Mouse (Mus musculus) liver, postnatal 0 days (tissue): ENCODE data around the gene Rubcn. TPM values are rescaled to one million over a fixed set of nuclear protein-coding genes. Genes with fewer than 3 reads are reported as not detected.

Source experiments
- ATAC-seq: fragments of 200-750 bp; cut with Nextera tagmentation; 2 replicates; pipeline ENCODE4 v1.8.0; 2017; ENCODE audit warnings: mild to moderate bottlenecking, moderate library complexity
- DNase-seq: peaks from one replicate; pipeline ENCODE4 v3.0.0-alpha.2; 2016
- H3K27ac ChIP-seq: fragments of 300-500 bp; sonication (generic); 2 replicates; pipeline ENCODE4 v1.5.1; 2014; ENCODE audit warnings: antibody characterized with exemption, moderate library complexity, mild to moderate bottlenecking, low read depth
- H3K27me3 ChIP-seq: fragments of 300-500 bp; sonication (generic); 2 replicates; pipeline ENCODE4 v1.6.1; 2014; ENCODE audit warnings: low read length, control low read depth, mixed read lengths; ENCODE audit not compliant: insufficient read depth
- H3K36me3 ChIP-seq: fragments of 300-500 bp; sonication (generic); replicated peaks from 2 replicates; pipeline ENCODE4 v1.6.1; 2014; ENCODE audit warnings: mild to moderate bottlenecking, control low read depth, low read length, moderate library complexity, mixed read lengths; ENCODE audit not compliant: insufficient read depth
- H3K4me1 ChIP-seq: fragments of 300-500 bp; sonication (generic); 2 replicates; pipeline ENCODE4 v1.6.1; 2014; ENCODE audit warnings: antibody characterized with exemption, mild to moderate bottlenecking, control low read depth; ENCODE audit not compliant: insufficient read depth
- H3K4me2 ChIP-seq: fragments of 300-500 bp; sonication (generic); 2 replicates; pipeline ENCODE4 v1.6.1; 2014; ENCODE audit warnings: low read depth, mild to moderate bottlenecking, low read length, moderate library complexity, mixed read lengths
- H3K4me3 ChIP-seq: fragments of 300-500 bp; sonication (generic); 2 replicates; pipeline ENCODE4 v1.5.1; 2014; ENCODE audit warnings: low read depth, low read length
- H3K9ac ChIP-seq: fragments of 300-500 bp; sonication (generic); replicated peaks from 2 replicates; pipeline ENCODE4 v1.6.1; 2014; ENCODE audit warnings: mild to moderate bottlenecking, moderate library complexity
- H3K9me3 ChIP-seq: fragments of 300-500 bp; sonication (generic); 2 replicates; pipeline ENCODE4 v1.6.1; 2016; ENCODE audit warnings: mild to moderate bottlenecking, control low read depth, low read length, mixed read lengths
- CTCF ChIP-seq: sonication (generic); IDR thresholded peaks from 2 replicates; pipeline ENCODE4 v1.5.1; 2016; ENCODE audit warnings: antibody characterized with exemption, low read depth
- EP300 ChIP-seq: IDR thresholded peaks from 2 replicates; pipeline ENCODE4 v1.6.1; 2016; ENCODE audit warnings: antibody characterized with exemption, low read depth, mild to moderate bottlenecking
- WGBS: fragments of 180-500 bp; shearing (Covaris S2); extraction: QIAGEN DNeasy Blood & Tissue Kit; methylation state at CpG from one replicate; pipeline ENCODE4 v1.1.7; 2014; ENCODE audit not compliant: insufficient replicate concordance; 5-methylcytosine and 5-hydroxymethylcytosine counted together
- polyA plus RNA-seq: library from polyadenylated mRNA; unstranded; fragments of >200 nt; fragmentation: Nextera tagmentation; extraction: Ambion mirVana; gene quantifications from 2 replicates; pipeline ENCODE4 v1.2.1, GENCODE M21; 2015

The Rubcn gene
- polyA plus RNA-seq, 1 experiment from 2014 or later = 4.3 TPM

DNA sequence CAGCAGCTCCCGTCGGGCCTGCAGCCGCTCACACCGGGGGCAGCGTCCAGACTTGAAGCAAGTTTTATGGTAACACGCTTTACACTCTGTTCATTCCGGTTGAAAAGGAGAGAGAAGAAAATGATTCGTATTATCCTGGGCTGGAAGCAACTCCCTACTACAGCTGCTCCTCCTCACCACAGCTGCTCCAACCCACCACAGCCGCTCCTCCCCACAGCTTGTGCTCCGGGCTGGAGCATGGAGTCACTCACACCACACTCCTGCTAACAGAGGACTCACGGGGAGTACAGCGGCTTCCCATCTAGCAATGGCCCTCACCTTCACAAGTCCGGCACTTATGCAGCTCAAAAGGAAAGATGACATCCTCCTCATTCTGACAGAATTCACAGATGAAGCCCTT lies 53.5 kb downstream of the Rubcn start:
- ATAC-seq (no peak), DNase-seq (no peak)
- Histone ChIP-seq H3K9me3 (no peaks in the 10 kb centered on the region), H3K4me3 (no peak overlapping the region), H3K9ac (no peak overlapping the region), H3K36me3 (peaks cover 32% of the 10 kb centered on the region), H3K4me1 (0 out of 2 replicates have a peak, but pooled peaks cover 3% of the 10 kb centered on the region), H3K27ac (no peak overlapping the region), H3K27me3 (no peaks in the 10 kb centered on the region), H3K4me2 (no peak overlapping the region)
- 92% methylated on average over 13 of the region's 13 CpGs for WGBS
- TF ChIP-seq CTCF (no peak), EP300 (no peak)

DNA sequence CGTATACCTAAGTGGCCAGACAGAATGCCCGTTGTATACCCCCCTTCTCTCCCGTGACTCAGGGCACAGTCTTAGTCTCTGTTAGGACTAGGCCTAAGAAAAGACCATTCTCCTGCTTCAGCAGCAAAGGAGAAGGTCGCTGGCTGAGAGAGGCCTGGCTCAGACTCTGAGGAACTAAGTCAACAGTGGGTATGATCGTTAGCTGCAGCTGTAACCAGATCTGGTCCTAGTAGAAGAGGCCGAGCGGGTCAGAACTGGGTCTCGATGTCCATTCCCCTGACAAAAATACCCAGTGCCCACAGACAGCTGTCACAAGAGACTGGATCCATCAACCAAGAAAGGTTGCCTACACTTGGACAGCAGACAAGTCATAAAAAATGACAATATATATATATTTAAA lies 54.1 kb downstream of the Rubcn start:
- ATAC-seq = no peak
- Histone ChIP-seq H3K9ac (no peak overlapping the region), H3K9me3 (no peaks in the 10 kb centered on the region), H3K4me2 (no peak overlapping the region), H3K27me3 (no peaks in the 10 kb centered on the region), H3K4me3 (no peak overlapping the region), H3K36me3 (peaks cover 28% of the 10 kb centered on the region), H3K4me1 (0 out of 2 replicates have a peak, but pooled peaks cover 3% of the 10 kb centered on the region), H3K27ac (no peak overlapping the region)
- WGBS = 79% methylated on average over 8 of the region's 8 CpGs
- no peak for TF ChIP-seq EP300
- TF ChIP-seq CTCF = no peak
- DNase-seq = no peak

DNA sequence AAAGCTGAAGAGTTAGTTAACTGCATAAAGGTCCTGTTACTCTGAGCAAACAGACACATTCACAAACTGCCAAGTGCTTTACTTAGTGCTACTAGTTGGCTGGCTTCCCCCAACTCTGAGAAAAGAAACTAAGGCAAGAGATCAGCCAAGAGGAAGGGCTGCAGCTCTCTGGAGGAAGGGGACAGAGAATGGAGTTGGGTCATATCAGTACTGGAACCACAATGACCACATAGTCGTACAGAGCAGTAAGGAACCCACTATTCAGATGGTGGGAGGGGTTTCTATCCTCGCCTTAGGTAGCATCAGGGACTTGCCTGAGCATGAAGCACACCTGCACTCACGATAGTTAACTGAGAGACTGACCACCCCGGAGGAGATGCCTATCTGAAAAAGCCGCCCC lies 54.7 kb downstream of the Rubcn start:
- no peak overlapping the region for H3K27ac ChIP-seq
- H3K36me3 ChIP-seq = peaks cover 27% of the 10 kb centered on the region
- ATAC-seq (no peak), DNase-seq (no peak)
- 0 out of 2 replicates have a peak, but pooled peaks cover 3% of the 10 kb centered on the region for H3K4me1 ChIP-seq
- H3K9ac ChIP-seq = no peak overlapping the region
- H3K27me3 ChIP-seq = no peaks in the 10 kb centered on the region
- H3K4me3 ChIP-seq = no peak overlapping the region
- no peak overlapping the region for H3K4me2 ChIP-seq
- no peaks in the 10 kb centered on the region for H3K9me3 ChIP-seq
- TF ChIP-seq CTCF (no peak), EP300 (no peak)
- 62% methylated on average over 5 of the region's 5 CpGs for WGBS

DNA sequence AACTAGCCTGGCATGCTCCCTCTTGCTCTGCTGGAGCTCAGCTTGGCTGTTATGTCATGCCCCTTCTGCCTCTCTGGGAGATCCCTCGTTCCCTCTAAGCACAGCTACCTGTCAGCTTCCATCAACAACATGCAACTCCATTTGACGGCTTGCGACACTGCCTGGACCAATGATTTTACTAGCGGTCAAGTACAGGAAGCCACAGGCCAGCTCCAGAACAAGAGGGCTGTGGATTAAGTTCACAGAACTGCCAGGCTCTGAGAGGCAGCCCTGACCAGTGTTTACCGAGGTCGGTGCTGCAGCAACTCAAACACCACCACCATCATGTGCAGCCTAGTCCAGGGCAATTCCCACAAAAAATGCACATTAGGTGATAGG lies 55.1 kb downstream of the Rubcn start:
- H3K27ac ChIP-seq = no peak overlapping the region
- ATAC-seq = no peak
- no peaks in the 10 kb centered on the region for H3K9me3 ChIP-seq
- 39% methylated on average over 6 of the region's 6 CpGs for WGBS
- TF ChIP-seq EP300 (no peak), CTCF (no peak)
- H3K4me1 ChIP-seq = 0 out of 2 replicates have a peak, but pooled peaks cover 3% of the 10 kb centered on the region
- H3K27me3 ChIP-seq = no peaks in the 10 kb centered on the region
- H3K36me3 ChIP-seq = peaks cover 27% of the 10 kb centered on the region
- no peak for DNase-seq
- no peak overlapping the region for H3K4me3 ChIP-seq
- no peak overlapping the region for H3K9ac ChIP-seq
- no peak overlapping the region for H3K4me2 ChIP-seq

DNA sequence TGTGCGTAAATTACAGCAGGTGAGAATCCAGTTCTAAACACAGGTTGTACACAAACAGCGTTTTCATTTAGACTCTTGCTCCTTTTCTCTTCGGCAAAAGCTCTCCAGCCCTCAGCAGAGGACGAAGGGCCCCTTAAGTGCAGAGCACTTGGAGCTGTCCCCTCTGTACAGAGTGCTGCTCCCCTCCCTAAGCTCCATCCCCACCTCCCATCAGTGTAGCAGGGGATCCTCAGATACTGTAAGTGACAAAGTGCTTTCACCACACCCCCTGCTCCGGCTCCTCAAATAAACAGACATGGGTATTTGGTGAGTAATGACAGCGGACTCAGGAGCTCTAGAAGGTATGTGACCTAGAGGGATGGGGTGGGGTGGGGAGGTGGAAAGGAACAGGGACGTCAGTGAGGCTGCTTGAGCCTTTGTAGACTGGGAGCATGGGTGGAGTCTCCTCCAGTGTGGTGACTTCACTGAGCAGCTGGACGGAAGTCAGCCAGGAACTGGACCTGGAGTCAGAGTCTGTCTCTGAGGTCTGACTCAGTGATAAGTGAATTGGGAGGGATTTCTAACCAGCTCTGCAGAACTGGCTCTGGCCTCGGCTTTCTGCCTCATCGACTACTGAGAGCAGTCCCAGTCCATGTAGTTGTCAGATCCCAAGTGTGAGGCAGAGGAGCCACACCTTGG lies 55.7 kb downstream of the Rubcn start:
- Histone ChIP-seq H3K4me1 (0 out of 2 replicates have a peak, but pooled peaks cover 3% of the 10 kb centered on the region), H3K9ac (no peak overlapping the region), H3K4me3 (no peak overlapping the region), H3K36me3 (peaks cover 22% of the 10 kb centered on the region), H3K9me3 (no peaks in the 10 kb centered on the region), H3K27me3 (no peaks in the 10 kb centered on the region), H3K4me2 (no peak overlapping the region), H3K27ac (no peak overlapping the region)
- WGBS = 68% methylated on average over 10 of the region's 10 CpGs
- ATAC-seq (no peak), DNase-seq (no peak)
- no peak for TF ChIP-seq CTCF
- TF ChIP-seq EP300 = no peak

DNA sequence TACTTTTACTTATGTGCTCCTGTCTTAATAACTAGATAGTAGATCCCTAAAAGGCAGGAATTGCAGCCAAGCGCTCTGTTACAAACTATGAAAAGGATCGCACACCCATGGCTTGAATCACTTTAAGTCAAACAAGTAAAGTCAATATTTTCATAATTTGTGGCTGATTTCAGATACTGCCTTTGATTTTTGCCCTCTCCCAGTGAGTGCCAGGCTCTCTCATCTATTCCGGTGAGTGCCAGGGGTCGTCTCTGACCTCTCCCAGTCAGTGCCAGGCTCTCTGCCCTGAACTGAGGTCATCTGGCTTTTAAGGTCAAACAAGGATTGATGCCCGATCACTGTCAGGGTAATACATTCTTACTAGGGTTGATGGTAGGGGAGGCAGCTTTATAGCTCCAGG lies 59.1 kb downstream of the Rubcn start:
- H3K27me3 ChIP-seq = no peaks in the 10 kb centered on the region
- no peak for DNase-seq
- peaks cover 11% of the 10 kb centered on the region; the same call in 1 of the 2 replicates for H3K4me1 ChIP-seq
- no peak for ATAC-seq
- H3K36me3 ChIP-seq = peaks cover 2% of the 10 kb centered on the region; the same call in 1 of the 2 replicates
- no peak overlapping the region for H3K9ac ChIP-seq
- H3K4me3 ChIP-seq = no peak overlapping the region
- no peak overlapping the region for H3K4me2 ChIP-seq
- no peaks in the 10 kb centered on the region for H3K9me3 ChIP-seq
- TF ChIP-seq EP300 (no peak), CTCF (no peak)
- H3K27ac ChIP-seq = no peak overlapping the region
- WGBS = 83% methylated on average over 5 of the region's 5 CpGs
